Mouse (Mus musculus) layer of hippocampus, adult 11-12 months (tissue): Measurements from ENCODE around the gene Prm1.
"Not testable (repeated sequence)": the region's sequence is repeated elsewhere in the genome, so short reads cannot be mapped to it uniquely, and the experiment has no call there.

ENCODE experiments used
- DNase-seq: peaks from one replicate; pipeline ENCODE4 v3.0.0; 2022; ENCODE audit warnings: low spot score

The Prm1 gene

DNA sequence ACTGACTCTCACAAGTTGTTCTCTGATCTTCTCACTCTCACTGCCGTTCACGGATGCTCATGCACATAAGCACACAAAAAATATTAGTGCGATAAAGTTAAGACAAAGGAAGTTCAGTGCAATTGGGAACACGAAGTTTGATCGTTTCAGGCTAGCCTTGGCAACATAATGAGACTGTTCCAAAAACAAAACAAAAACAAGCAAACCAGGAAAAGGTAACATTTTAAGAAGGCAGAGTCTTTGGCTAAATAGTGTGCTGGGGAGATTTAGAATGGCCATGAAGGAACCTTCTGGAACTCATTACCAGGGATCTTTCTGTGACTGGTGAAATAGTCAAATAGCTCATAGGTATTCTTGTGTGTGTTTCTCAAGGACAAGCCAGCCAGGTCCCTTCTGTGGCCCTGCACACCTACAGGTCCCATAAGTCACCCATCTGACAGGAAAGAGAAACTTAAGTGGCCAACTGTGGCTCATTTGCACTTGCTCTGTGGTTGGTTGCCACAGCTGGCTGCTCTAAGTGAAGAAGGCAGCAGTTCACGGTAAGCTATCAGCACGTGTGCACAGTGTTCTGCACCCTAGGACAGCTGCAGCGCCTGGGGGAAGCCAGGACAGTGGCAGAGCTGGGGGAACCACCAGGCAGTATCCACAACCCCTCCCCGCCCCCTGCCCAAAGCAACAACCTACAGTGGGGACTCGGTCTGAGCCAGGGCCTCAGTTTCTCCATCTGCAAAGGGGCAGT is at the start of gene Prm1:
Prm1 (minus strand) TSS at position 51 of the 739 bp plus-strand sequence.
- no peak for DNase-seq

DNA sequence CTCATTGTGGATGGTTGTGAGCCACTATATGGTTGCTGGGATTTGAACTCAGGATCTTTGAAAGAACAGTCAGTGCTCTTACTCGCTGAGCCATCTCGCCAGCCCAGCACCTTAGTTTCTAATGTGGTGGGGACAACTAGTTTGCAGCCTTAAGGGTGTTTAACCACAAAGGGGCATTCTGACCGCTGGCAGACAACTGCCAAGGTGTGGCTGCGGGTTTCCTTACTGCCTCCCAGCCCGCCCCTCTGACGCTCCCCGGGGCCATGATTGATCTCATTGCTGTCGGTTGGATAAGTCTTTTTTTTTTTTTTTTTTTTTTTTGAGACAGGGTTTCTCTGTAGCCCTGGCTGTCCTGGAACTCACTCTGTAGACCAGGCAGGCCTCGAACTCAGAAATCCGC is 46.6 kb upstream of the Prm1 start:
- DNase-seq = not testable (repeated sequence)

DNA sequence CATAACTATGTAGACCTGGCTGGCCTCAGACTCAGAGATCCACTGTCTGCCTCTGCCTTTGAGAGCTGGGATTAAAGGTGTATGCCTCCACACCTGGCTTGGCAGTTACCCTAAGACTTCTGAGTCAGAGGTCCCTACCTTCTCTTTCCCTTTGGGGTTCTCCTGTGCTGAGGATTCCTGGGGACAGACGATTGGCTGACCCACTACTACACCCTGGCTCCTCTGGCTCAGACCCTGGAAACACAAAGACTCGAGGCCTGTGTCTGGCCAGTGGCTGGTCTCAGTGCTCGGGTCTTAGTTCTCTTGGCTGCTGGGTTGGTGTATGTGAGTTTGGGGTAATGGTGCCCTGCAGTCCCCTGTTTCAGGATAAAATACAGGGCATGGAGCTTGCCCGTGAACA is 45.3 kb upstream of the Prm1 start:
- DNase-seq = no peak

DNA sequence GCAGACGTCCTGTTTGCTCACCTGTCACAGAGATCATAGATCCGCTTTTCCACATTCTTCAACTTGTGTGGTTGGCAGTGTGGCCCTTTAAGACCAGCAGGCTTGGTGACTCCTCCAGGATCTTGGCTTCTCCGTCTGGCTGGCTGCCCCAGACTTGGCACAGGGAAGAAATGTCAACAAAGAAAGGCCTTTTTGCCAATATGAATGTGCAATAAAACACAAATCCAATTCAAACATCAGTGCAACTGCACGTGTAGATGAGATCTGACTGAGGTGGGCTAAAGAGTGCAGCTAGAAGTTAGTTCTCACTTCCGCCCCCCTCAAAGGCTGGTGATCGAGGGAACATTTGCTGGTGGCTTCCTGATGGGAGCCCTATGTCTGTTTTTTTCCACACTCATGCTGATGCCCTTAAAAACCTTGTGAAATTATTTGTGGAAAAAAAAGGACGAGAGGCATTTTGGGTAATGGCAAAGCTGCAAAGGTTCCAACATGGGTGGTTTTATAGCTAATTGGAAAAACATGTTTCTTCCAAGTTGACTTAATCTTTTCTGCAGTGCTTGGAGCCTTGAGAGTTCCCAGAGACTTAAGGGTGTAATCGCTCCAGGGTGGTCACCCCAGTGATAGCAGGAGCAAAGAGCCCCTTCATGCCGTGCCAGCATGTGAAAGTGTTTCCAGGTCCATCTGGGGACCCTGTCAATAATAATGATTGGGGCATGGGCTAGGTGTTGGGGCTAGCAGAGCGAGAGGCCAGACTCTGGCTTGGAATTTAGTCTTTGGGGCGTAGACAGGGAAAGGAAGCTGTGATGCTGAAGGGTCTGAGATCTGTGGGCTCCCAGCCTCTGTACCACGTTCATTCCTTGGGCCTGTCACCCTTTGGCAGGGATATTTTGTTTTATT is 44.6 kb upstream of the Prm1 start:
- peak; percentile 31 for DNase-seq

DNA sequence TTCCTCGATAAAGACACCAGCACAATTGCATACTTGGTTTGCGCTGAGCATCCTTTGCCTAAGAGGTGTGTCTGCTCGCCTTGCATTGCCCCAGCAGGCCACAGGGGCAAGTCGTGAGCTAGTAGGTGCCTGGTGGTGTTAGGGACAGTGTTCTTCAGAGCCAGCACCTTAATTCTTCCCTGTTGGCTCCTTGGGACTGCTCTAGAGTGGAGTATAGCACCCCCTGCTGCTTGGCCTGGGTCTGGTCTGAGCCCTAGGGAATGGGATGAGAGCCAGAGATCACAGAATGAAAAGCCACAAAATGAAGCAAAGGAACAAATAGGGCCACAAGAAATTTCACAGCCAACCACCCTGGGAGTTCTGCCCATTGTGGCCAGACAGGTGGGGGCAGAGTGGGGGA is 40.9 kb upstream of the Prm1 start:
- peak; percentile 65 for DNase-seq

DNA sequence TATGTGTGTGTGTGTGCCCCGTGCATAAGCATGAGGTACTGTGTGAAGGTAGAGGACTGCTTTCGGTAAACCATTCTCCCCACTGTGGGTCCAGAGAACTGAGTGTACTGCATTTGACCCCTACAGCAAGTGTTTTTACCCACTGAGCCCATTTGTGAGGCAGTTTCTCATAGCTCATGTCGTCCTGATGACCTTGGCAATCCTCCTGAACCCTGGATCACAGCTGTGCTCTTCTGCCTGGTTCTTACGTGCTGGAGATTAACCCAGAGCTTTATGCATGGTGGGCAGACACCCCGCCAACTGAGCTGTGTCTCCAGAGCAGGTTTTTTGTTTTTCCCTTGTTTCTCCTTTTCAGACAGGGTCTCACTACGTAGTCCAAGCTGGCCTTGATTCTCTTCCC is 40.3 kb upstream of the Prm1 start:
- no peak for DNase-seq

DNA sequence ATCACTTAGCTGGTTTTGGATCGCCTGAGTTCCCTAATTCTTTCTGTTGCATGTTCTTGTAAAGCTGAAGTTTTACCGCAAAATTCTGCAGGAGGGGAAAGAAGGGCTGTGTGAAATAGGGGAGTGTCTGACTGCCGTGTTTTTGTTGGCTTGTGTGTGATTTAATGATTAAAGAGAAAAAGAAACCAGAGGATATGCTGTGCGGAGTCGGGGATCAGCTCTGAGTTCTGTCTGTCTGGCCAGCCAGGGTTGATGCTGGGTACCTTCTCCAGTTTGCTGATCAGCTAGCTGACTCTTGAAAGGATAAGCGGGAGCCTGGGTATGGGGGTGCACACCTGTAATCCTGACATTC is 38.7 kb upstream of the Prm1 start:
- DNase-seq = no peak

DNA sequence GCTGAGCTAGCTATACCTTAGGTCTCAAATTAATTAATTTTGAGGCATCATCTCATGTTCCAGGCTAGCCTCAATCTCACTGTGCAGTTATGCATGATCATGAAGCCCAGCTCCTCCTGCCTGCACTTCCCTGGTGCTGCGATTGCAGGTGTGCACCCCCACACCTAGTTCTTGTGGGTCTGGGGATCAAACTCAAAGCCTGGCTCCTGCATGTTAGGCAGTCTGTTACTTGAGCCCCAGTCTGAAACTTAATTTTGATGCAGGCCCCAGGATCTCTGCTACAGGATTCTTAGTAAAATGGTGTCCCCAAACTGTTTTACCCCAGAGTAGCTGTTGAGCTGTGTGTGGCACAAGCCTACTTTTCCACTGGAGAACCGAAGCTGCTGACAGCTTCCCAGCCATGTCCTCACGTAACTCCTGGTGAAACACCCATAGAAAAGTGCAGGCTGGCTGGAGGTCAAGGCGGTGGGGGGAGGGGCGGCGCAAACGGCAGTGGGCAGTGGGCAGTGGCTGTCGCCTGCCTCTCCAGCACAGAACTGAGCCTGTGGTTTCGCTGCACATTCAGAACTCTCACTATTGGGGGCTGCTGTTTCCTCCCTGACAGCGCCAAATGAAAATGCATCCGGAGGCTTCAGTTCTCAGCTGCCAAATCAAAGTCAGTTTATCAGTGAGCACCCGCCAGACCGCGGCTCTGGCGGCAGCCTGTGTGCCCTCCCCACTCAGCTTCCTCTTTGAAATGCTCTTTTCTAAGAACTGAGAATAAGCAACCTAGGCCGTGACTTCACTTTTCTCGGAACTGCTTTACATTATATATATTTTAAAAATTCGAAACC is 38.1 kb upstream of the Prm1 start:
- no peak for DNase-seq

DNA sequence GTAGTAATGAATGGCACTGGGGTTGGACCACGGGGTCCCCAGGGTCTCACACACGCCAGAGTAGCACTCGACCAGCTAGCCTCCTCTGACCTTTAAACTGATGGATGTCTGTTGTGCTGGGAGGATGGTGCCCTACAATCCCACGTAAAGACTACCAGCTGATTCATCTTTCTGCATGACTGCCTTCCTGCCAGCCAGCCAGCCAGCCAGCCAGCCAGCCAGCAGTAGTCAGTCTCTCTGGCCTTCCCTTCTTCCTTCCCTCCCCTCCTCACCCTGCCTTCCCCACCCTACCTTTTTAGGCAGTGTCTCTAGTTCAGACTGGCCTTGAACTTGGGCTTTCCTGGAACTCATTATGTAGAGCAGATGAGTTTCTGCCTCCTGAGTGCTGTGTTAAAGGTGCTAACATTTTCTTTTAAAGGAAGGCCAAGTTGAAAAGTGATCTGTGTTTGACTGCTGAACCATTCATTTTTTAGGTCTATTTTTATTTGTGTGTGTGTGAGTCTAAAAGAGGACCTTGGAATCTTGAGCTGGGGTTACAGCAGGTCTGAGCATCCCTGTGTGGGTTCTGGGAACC is 36.7 kb upstream of the Prm1 start:
- no peak for DNase-seq

DNA sequence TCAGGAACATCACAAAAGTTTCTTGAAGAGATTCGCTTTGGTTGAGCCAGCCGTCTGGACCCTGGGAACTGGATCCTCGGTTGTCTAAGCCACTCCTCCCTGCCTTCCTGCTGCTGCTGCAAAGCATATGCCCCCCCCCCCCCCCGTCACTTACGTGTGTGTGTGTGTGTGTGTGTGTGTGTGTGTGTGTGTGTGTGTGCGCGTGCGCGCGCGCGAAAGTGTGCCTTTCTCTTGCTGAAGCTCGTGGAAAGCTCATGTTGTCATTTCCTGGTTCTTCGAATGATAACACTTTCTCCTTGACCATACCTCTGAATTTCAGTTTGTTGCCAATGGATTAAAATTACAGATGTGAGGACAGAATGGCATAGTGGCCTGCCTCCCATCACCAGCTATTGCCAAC is 34.4 kb upstream of the Prm1 start:
- DNase-seq = no peak

DNA sequence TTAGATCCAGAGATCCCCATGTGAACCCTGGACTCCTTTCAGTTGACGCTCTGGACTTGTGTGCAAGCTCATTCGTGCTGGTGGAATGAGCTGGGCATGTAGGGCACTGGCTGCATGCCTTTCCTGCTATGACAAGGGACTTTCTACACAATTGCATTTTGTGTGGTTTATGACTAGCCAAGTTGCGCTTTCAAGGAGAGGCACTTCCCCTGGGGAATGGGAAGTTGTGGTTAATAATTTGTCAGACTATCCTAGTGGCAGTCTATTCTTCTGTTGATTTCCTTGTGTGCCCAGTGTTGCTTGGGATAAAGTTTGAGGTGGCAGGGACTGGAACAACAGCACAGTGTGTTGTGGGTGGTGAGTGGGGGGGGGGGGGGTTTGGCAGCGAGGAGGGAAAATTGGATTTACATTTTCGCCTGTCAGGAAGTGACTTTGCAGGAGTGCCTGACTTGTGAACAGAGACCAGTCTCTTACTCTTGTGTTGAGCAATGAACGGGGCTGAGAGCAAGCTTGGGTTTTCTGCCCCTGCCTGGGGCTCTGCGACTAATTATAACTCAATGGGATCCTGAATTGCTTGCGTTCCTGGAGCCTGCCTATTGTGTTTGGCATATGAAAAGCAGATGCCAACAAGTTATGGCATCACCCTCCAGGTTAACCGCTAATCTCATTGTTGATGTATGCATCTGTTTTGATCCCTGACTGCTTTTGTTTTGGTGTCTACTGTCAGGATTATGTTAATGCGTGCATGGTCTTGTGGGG is 33.0 kb upstream of the Prm1 start:
- DNase-seq = no peak

DNA sequence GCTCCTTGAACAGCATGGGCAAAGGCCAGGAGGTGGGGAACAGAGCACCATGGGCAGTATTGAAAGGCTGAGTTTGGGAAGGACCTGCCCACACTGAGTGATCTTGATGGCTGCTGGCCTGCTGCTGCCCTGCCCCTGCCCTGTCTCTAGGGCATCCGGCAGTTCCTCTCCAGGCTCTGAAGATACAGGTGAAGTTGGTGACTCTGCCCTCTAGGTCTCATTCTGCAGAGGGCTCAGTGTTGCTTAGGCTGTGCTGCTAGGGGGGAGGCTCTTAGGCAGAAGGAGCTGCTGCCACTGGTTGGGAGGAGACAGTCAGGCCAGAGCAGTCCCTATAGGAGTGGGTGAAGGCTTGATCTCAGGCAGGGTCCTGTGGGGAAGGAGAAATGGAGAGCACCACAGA is 32.3 kb upstream of the Prm1 start:
- DNase-seq = no peak

DNA sequence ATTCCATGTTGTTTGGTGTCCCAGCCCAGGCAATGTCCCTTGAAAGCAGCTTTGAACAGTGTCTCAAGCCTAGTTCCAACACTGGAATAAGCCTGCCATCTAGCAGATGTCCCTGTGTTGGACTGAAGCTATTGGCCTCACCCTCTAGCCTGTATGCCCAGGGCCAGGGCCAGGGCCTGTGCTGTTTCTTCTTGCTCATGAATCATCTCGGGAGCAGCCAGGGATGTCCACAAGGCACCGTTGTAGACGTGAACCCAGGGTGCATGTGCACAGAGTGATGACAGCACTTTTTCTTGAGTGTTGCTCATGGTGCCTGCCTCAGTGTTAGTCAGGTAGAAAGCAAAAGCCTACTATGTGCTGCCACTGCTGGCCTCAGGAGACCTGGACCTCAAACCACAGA is 31.6 kb upstream of the Prm1 start:
- DNase-seq = no peak

DNA sequence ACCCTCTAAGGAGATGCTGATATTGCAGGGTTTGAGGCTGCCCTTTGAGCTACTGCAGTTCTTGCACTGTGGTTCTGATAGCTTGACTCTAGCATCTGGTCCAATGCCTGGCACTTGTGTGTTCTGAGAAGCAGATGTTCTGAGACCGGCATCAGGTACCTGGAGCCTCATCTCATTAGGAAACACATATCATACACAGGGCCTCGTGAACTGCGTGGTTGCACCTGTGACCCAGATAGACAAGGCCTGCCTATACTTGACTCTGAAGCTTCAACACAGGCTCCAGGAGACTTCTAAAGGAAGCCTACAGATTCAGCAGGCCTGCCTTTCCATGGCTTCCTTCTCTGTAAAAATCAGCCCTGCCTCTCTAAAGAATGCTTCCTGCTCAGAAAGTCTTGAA is 30.7 kb upstream of the Prm1 start:
- DNase-seq = no peak

DNA sequence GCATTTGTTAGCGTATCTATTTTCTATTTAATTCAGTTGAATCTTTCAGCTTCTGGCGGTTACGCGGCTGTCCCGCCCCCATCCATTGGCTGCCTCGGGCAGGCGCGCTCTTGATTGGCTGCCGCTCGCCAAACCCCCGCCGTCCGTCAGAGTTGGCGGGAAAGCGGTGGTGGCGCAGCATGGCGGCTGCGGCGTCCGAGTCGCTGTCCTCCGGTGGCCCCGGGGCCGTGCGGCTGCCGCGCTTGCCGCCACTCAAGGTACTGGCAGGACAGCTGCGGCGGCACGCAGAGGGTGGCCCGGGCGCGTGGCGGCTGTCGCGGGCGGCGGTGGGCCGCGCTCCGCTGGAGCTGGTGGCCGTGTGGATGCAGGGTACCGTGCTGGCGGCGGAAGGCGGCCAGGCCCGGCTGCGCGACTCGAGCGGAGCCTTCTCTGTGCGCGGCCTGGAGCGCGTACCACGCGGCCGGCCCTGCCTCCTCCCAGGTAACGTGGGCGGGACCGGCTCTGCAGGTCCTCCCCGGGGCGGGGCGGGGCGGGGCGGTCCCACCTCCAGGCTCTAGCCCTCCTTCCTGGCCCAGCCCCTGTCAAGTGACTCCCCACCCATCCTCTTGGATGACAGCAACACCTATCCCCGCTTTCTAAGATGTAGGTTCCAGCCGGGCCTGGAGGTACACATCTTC is 29.4 kb upstream of the Prm1 start, which contains the start of gene Rmi2:
Rmi2 (plus strand) TSS at position 149 of the 677 bp plus-strand sequence.
- DNase-seq = peak; percentile 75

DNA sequence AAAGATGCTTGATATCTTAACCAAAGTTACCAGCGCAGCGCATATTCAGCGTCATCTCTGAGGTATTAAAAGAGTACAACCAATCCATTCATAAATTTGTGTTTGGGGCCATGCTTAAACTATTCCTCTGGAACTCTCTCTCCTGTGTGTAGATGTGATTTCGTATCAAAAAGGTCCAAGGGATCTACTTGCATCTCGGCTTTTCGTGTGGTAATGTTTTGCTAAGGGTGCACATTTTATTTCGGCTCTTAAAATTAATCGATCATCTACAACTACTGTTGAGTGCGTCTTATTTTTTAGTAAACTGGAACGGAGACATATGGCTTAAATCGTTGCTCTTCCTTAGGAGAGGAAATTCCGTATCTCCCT is 28.9 kb upstream of the Prm1 start:
- DNase-seq = no peak

DNA sequence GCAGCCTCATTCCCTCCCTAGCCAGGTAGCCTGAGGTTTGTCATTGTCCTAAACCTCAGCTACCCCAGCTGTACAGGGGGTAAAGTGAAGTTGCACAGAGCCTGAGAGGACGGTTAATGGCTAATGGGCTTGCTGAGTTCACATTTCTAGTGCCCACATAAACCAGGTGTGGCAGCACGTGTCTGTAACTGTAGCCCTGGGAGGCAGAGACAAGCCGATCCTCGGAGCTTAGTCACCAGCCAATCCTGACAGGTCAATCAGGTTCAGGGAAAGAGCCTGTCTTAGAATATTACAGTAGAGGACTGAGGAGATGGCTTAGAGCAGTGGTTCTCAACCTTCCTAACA is 22.8 kb upstream of the Prm1 start:
- DNase-seq = no peak

DNA sequence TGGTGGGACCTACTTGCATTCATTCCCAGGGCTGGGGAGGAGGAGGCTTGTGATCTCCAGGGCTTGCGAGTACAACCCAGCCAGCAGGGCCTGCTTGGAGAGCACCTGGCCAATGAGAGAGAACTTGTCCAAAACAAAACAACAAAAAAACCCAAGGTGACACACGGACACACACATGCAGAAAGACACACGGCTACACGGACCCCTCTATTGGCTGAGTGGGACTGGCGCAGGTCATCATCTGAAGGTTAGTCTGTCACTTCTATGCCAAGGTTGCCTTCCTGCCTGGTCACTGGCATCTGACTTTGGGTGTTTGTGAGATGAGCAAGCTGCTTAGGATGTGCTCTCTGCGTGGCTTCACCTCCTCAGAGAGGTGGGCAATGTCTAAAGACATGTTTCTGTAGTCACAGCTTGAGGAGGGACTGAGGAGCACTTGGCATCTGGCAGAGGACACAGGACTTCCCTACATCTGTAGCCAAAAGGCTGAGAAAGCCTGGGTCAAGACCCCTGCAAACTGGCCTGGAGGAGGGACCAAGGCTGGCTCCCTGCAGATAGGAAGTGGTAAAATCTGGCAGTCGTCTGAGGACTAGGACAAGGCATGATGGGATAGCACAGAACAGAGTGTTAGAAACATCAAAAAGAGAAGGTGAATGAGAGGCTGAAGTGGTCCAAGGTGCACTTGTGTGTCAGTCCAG is 22.3 kb upstream of the Prm1 start:
- no peak for DNase-seq

DNA sequence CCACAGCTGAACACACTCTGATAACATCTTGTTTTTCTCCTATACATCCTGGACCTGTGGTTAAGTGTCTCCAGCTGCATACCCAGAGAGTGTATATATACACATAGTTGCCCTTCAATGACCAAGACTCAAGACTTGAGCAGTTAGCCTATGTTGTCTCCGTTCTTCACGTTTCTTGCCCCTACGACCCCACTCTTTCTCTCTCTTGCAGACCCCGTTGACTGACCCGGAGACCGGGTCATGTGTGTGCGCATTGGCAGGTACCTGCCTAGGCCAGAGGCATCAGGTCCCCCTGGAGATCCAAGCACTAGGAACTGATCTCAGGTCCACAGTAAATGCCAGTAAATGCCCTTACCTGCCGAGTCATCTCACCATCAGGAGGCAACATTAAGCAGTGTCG is 21.6 kb upstream of the Prm1 start:
- no peak for DNase-seq

DNA sequence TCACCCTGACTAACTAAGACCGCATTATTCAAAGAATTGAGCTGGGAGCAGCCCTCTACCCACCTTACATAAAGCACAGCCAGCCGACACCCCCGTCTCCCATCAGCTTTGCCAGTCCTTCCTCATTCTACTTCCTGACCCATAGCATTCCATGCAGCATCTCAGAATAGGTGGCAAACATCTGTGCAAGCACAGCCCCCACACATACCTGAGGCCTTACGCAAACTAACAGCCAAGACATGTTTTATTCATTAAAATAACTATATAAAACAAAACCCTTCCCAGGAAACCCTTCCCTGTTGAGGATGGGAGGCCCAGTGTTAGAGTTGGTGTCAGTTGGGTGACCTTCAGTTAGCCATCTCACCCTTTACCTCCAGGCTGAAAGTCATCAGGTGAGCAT is 20.2 kb upstream of the Prm1 start:
- no peak for DNase-seq
